Mouse (Mus musculus): Measurements from ENCODE around the gene Mapk13. TPM values are rescaled to one million over a fixed set of nuclear protein-coding genes. Genes with fewer than 3 reads are reported as not detected.
"Not testable (repeated sequence)": the region's sequence is repeated elsewhere in the genome, so short reads cannot be mapped to it uniquely, and the experiment has no call there.

Mapk13 gene
- polyA plus RNA-seq, 1 experiment: 1.1 TPM

DNA sequence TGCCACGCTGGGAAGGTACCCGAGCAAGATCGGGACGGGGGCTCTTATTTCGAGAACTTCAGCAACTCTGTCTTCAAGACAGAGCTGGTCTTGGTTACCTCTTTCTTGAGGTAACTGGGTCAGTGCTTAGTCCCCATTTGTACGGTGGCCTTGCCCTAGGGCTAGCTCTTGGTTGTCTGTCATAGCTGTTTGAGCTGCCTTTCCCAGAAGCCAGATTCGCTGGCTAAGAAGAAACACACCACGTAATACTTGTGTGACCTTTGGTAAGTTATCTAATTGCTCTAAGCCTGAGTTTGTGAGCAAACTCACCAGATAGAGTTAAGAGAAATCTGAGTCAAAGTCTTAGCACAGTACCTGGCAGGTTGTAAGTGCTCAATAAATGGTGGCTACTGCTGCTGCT, 39.6 kb downstream of the Mapk13 start:
- no peak for DNase-seq (ENCODE audit: low read depth in 1 of 2, low spot score in 2 of 2)
- Histone ChIP-seq H3K4me1 (ENCODE audit: control insufficient read depth, insufficient read depth, insufficient read length) (no peaks in the 10 kb centered on the region), H3K4me3 (ENCODE audit: extremely low read depth, insufficient read depth, insufficient read length) (no peak overlapping the region), H3K27ac (ENCODE audit: insufficient read depth, low read length) (no peak overlapping the region), H3K27me3 (ENCODE audit: control insufficient read depth, insufficient read depth, low read length) (no peaks in the 10 kb centered on the region), H3K36me3 (ENCODE audit: control insufficient read depth, insufficient read depth, low read length) (peaks cover 23% of the 10 kb centered on the region)
- 96% methylated on average over 8 of the region's 8 CpGs for WGBS
- TF ChIP-seq CTCF (IDR thresholded peaks at IDR 0.05; ENCODE audit: extremely low read depth, insufficient read depth, insufficient read length, insufficient replicate concordance) (no peak), POLR2A (IDR thresholded peaks at IDR 0.05; ENCODE audit: low read depth, low read length) (no peak)

DNA sequence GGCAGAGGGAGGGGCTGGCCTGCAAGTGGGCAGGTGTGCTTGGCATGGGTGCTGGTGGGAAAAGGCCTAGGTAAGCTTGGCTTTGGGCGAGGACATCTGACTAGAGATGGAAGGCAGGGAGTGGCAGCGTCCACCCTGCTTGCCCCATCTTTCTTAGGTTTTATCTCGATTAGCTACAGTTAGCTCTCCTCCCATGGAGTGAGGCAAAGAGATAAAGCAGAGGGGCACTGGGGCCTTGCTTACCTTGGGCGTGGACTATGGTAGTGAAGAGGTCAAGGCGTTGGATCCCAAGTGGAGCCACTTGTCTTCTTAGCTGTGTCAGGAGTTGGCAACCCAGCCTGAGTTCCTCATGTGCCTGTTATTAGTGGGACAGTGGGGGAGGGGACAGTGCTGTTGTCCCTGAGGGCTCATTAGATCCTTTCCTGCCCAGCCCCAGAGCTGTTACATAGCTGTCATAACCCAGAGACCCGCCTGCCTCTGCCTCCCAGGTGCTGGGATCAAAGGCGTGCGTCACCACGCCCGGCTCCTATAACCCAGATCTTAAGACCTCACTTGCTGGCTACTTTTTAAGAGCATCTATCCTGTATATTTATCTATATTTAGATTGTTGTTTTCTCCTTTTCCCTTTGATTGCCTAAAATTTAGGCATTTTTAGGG, 40.2 kb downstream of the Mapk13 start:
- 88% methylated on average over 10 of the region's 10 CpGs for WGBS
- H3K27ac ChIP-seq (ENCODE audit: insufficient read depth, low read length): no peak overlapping the region
- H3K27me3 ChIP-seq (ENCODE audit: control insufficient read depth, insufficient read depth, low read length): no peaks in the 10 kb centered on the region
- H3K4me3 ChIP-seq (ENCODE audit: extremely low read depth, insufficient read depth, insufficient read length): no peak overlapping the region
- H3K36me3 ChIP-seq (ENCODE audit: control insufficient read depth, insufficient read depth, low read length): peaks cover 23% of the 10 kb centered on the region
- TF ChIP-seq CTCF (IDR thresholded peaks at IDR 0.05; ENCODE audit: extremely low read depth, insufficient read depth, insufficient read length, insufficient replicate concordance): no peak
- TF ChIP-seq POLR2A (IDR thresholded peaks at IDR 0.05; ENCODE audit: low read depth, low read length): no peak
- no peaks in the 10 kb centered on the region for H3K4me1 ChIP-seq (ENCODE audit: control insufficient read depth, insufficient read depth, insufficient read length)
- no peak for DNase-seq (ENCODE audit: low read depth in 1 of 2, low spot score in 2 of 2)

DNA sequence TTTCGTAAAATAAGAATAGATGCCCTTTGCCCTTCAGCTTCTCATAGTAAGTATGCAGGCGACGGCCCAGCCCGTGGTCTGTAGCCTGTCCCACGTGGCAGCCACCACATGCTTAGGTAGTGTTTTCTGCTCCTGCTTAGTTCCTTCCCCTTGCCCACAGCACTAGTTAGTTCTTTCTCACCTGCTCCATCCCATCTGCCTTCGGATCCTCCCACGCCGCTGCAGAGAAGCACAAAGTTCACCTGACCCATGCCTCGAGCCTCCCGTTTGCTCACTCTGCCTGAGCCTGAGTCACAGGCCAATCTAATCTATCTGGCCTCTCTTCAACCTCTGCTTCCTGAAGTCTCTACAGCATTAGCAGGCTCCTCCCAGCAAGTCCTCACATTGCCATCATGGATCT, 43.2 kb downstream of the Mapk13 start:
- no peak for TF ChIP-seq POLR2A (IDR thresholded peaks at IDR 0.05; ENCODE audit: low read depth, low read length)
- no peak for TF ChIP-seq CTCF (IDR thresholded peaks at IDR 0.05; ENCODE audit: extremely low read depth, insufficient read depth, insufficient read length, insufficient replicate concordance)

DNA sequence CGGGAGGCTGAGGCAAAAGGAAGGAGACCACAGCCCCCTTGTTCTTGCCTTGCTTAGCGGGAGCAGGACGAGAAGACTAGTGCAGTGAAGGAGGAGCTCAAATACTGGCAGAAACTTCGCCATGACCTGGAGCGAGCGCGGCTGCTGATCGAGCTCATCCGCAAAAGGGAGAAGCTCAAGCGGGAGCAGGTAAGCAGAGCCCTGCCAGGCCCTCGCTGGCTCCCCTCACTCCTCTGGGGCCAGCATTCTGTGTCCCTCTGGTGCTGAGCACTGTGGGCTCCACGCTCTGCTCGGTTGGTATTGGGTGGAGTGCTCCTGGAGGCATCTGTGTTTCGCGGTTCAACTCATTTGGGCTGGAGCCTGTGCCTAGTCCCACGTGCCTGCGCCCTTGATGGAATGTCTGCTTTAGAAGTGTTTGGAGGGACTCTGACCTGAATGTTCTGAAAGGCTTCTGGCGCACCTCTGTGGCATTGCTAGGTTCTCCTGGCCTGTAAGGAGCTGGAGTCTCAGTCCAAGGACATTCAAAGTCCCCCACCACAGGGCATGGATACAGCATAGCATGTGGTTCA, 45.5 kb downstream of the Mapk13 start:
- H3K4me1 ChIP-seq (ENCODE audit: control insufficient read depth, insufficient read depth, insufficient read length): no peaks in the 10 kb centered on the region
- 96% methylated on average over 18 of the region's 18 CpGs for WGBS

More for the DNA sequence above, 43.2 kb downstream of the Mapk13 start:
- Histone ChIP-seq H3K4me1 (ENCODE audit: control insufficient read depth, insufficient read depth, insufficient read length) (no peaks in the 10 kb centered on the region), H3K4me3 (ENCODE audit: extremely low read depth, insufficient read depth, insufficient read length) (no peak overlapping the region), H3K36me3 (ENCODE audit: control insufficient read depth, insufficient read depth, low read length) (peaks cover 21% of the 10 kb centered on the region), H3K27me3 (ENCODE audit: control insufficient read depth, insufficient read depth, low read length) (no peaks in the 10 kb centered on the region), H3K27ac (ENCODE audit: insufficient read depth, low read length) (no peak overlapping the region)
- DNase-seq (ENCODE audit: low read depth in 1 of 2, low spot score in 2 of 2): no peak
- 92% methylated on average over 10 of the region's 10 CpGs for WGBS

DNA sequence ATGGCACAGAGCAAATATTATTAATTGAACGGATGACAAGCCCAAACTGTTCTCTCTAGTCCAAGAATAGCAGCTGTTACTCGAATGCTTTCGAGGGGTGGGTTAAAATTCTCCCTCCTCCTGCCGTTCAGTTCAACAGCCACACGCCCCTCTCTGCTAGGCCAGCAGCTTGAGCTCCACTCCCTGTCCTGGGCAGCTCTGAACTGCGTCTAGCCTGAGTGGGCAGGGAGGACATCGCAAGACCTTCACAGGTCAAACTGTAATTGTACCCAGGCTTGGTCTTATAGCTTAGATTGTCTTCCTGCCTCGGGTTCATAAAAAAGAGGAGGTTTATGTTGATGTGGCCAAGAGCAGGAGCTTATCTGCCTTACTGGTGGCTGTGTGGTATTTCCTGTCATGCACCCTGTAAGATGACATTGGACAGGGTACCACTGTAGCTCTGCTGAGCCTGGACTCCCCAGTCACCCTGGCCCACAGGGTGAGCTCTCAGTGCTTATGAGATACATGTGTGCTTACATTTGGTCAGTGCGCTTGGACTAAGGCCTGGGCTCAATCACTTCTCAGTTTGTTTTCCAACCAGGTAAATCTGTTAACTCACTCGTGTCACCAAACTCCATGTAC, 46.4 kb downstream of the Mapk13 start:
- Histone ChIP-seq H3K27ac (ENCODE audit: insufficient read depth, low read length) (no peak overlapping the region), H3K36me3 (ENCODE audit: control insufficient read depth, insufficient read depth, low read length) (peaks cover 27% of the 10 kb centered on the region), H3K4me3 (ENCODE audit: extremely low read depth, insufficient read depth, insufficient read length) (no peak overlapping the region), H3K27me3 (ENCODE audit: control insufficient read depth, insufficient read depth, low read length) (no peaks in the 10 kb centered on the region), H3K4me1 (ENCODE audit: control insufficient read depth, insufficient read depth, insufficient read length) (no peaks in the 10 kb centered on the region)
- no peak for DNase-seq (ENCODE audit: low read depth in 1 of 2, low spot score in 2 of 2)
- TF ChIP-seq POLR2A (IDR thresholded peaks at IDR 0.05; ENCODE audit: low read depth, low read length) (no peak), CTCF (IDR thresholded peaks at IDR 0.05; ENCODE audit: extremely low read depth, insufficient read depth, insufficient read length, insufficient replicate concordance) (no peak)
- WGBS: 84% methylated on average over 10 of the region's 10 CpGs

More for the DNA sequence above, 45.5 kb downstream of the Mapk13 start:
- no peak overlapping the region for H3K27ac ChIP-seq (ENCODE audit: insufficient read depth, low read length)
- no peak for DNase-seq (ENCODE audit: low read depth in 1 of 2, low spot score in 2 of 2)
- no peaks in the 10 kb centered on the region for H3K27me3 ChIP-seq (ENCODE audit: control insufficient read depth, insufficient read depth, low read length)
- H3K36me3 ChIP-seq (ENCODE audit: control insufficient read depth, insufficient read depth, low read length): peaks cover 28% of the 10 kb centered on the region
- no peak overlapping the region for H3K4me3 ChIP-seq (ENCODE audit: extremely low read depth, insufficient read depth, insufficient read length)
- TF ChIP-seq CTCF (IDR thresholded peaks at IDR 0.05; ENCODE audit: extremely low read depth, insufficient read depth, insufficient read length, insufficient replicate concordance) (no peak), POLR2A (IDR thresholded peaks at IDR 0.05; ENCODE audit: low read depth, low read length) (no peak)

DNA sequence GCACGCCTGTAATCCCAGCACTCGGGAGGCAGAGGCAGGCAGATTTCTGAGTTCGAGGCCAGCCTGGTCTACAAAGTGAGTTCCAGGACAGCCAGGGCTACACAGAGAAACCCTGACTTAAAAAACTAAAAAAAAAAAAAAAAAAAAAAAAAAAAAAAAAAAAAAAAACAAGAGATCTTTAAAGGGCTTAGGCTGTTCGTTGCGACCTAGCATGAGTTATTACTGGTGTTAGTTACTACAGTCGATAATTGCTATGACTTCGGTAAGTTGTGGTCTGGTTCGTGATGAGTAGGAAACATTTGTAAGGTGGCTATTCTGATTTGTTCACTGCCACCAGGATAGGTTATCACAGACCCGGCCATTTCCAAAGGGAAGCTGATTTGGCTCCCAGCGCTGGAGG, 47.2 kb downstream of the Mapk13 start:
- H3K4me3 ChIP-seq (ENCODE audit: extremely low read depth, insufficient read depth, insufficient read length); DNase-seq (ENCODE audit: low read depth in 1 of 2, low spot score in 2 of 2); H3K27me3 ChIP-seq (ENCODE audit: control insufficient read depth, insufficient read depth, low read length); H3K27ac ChIP-seq (ENCODE audit: insufficient read depth, low read length); H3K4me1 ChIP-seq (ENCODE audit: control insufficient read depth, insufficient read depth, insufficient read length): not testable (repeated sequence)
- 96% methylated on average over 10 of the region's 10 CpGs for WGBS
- peaks cover 28% of the 10 kb centered on the region for H3K36me3 ChIP-seq (ENCODE audit: control insufficient read depth, insufficient read depth, low read length)
